Mouse (Mus musculus) frontal cortex, postnatal 36 days (tissue): Measurements from ENCODE around the gene Cd37.
"Not testable (repeated sequence)": the region's sequence is repeated elsewhere in the genome, so short reads cannot be mapped to it uniquely, and the experiment has no call there.

ENCODE experiments used
- DNase-seq, 2 experiments: peaks; one replicate each; pipeline ENCODE4 v3.0.0; 2022; ENCODE audit warnings: low spot score in 2 of 2

The Cd37 gene

DNA sequence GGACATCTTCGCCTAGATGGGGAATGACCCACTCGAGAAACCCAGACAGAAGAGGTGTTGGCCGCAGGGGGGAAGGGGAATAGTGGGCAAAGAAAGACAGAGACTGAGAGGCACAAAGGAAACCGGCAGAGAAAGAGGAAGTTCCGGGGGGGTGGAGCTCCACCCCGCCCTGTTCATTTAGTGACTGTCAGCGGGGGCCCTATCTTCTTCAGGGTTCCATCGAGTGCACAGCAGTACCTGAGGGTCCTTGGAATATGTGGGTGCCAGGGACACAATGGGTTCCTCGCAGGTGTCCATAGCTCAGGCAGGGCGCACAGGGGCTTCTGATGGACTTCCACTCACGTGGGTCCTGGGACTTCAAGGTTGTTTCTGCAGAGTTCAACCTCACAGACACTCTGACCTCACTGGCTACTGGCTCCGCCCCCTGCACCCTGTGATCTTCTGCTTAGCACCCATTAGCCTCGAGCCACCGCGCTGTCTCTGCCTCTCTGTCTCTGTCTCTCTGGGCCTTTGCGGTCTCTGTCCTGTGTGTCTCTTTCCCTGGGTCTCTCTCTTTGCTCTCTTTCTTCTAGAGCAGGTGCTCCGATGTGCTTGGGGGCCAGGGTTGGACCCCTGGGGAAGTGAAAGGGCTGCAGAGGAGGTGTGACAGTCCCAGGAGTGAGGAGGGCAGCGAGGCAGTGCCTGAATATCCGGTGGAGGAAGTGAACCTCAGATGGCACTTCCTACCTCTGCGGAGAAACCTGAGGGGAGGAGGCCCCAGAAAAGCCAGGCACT is at the start of gene Cd37:
Cd37 (minus strand) TSS at position 393 of the 774 bp plus-strand sequence.
- DNase-seq = no peak

DNA sequence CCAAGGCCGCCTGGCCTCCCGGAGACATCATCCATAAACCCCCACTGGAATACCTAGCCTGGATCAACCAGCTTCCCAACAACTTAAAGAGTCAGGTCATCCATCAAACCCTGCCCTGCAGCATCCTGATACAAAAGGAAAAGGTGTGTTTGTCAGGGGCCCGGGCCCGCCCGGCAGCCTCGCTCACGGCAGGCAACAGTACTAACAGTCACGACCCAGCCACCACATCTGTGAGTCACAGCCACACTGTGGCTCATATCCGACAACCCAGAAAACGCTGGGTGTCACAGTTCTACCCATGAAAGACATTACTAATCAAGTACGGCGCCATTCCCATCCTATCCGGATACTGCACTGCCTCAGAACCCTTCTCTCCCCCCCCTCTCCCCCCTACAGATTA is 47.6 kb upstream of the Cd37 start:
- no peak for DNase-seq

DNA sequence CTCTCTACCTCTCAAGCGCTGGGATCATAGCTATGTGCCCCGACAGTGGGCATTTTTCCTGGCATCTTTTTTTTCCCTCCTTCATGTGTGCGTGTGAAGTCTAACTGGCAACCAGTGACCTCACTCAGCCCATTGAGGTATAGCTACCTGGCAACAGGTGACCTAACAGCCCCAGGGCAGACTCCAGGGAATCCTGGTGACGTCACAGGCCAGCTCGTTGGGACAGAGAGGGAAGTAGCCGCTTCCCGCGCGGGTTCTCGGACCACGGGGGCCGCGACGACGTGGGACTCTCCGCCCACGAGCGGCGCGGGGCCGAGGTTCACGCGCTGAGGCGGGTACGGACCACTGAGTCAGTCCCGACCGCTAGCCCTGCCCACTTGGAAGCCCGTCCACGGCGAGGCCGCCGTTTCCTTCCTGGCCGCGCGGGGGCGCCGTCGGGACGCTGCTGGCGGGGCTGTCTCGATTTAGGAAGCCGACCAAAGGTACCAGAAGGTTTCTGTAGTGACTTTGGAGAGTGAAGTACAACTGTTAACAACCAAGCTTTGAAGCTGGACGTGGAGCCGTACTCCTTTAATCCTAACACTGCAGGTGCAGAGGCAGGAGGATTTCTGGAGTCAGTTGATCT is 38.3 kb upstream of the Cd37 start, which contains the start of gene Slc6a21:
Slc6a21 (plus strand) TSS at position 378 of the 625 bp plus-strand sequence.
- DNase-seq = peak; percentile 73 to 79

DNA sequence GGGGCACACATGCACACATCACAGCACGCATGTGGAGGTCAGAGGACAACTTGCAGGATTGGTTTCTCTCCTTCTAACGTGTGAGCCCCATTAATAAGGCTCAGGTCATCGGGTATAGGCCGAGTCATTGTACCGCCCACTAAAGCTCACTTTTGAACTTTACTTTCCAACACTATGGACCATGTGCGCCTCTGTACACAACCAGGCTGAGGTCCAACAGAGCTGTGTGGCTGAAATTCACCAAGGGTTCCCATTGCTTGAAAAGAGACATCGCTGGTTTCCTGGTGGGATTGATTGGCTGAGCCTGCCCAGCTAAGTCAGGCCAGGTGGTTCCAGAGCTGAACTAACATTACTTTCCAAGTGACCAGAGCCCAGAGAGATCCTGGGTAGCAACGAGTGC is 34.8 kb upstream of the Cd37 start:
- DNase-seq = no peak

DNA sequence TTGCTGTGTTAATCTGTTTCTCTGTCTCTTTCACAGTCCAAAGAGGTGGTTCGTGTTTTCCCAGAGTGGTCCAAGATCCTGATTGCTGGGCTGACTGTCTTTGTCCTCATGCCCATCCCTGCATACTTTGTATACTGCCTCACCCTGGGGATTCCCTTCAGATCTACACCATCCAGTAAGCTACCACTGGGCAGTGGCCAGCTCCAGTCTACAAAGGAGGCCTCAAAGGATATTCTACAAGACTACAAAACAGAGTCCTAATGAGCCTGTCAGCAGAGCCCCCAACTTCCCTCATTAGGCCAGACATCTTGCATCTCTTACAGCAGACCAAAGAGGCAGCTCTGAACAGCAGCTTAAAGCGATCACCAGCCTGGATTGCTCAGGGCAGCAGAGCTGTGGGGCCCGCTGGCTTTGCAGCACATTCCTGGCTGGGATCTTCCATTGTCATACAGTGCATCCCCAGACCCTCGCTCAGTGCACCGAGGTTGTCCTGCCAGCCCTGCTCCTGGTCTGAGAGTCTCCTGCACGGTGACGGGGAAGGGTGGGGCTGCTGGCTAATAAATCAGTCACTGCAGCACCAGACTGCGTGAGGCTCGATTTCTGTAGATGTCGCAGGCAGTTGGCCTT is 34.0 kb upstream of the Cd37 start:
- no peak for DNase-seq

DNA sequence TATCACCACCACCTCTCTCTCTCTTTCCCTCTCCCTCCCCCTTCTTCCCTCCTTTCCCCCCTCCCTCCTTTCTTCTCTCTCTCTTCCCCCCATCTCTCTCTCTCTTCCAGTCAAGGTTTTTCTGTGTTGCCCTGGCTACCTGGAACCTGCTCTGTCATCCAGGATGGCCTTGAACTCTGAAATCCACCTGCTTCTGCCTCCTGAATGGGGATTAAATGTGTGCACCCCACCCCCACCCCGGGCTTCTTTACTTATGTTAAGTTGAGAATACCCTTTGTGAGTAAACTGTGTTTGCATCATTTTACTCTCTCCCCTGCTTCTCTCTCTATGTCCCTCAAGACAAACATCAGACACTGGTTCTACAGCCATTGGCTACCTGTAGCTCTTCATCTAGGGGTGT is 26.6 kb upstream of the Cd37 start:
- no peak for DNase-seq

DNA sequence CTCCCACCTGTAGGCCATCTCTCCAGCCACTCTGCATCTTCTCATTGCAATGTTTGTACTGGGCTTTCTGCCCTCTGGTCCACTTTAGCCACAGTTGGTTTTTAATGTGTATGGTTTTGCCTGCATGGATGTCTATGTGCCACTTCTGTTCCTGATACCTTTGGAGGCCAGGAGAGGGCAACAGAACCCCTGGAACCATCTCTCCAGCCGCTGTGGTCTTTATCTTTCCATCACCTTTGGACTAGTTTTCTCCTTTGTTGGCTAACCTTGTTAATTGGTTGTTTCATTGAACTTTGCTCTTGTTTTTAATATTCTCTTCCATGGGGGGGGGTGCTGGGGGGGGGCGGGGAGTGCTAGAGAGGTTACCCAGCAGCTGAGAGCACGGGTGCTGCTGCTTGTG is 25.4 kb upstream of the Cd37 start:
- no peak for DNase-seq

DNA sequence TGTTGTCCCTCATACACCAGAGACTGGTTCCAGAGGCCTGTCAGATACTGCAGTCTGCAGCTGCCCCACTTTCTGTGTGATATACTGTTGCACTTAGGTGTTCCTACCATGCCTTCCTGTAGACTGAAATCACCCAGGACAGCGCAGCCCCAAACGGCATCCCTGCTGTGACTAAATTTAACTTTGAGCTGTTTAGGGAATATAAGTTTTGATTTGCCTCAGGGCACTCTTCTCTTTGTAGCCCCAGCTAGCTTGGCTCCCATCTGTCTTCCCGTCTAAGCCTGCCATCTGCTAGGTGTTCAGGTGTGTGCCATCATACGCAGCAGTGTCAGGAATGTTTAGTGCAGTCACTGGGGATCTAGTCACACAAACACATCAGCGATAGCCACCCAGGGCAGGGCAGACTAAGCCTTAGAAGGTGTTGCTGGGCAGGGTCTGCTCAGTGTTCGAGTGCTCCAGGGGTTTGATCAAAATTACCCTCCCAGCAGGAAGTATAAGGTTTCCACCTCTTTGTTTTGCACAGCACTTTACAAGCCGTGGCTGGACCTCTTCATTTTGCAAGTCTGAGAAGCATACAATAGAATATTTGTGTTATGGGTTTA is 24.2 kb upstream of the Cd37 start:
- no peak for DNase-seq

DNA sequence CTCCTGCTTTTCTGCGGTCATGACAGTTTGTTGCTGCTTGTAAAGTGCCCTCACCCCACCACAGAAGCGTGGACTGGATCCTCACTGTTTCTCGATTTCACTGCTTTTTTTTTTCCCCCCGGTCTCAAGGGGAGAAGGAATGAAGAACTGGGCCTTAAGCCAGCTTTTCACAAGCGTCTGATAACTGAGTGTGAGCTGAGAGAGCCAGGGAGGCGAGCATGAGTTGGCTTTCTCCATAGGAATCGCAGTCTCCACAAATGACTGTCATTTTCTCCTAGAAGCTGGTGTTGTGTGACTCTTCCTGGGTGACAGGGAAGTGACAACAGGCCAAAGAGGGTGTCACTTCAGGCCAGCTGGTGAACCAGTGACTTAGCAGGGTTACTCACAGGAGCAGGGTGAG is 23.4 kb upstream of the Cd37 start:
- no peak for DNase-seq

DNA sequence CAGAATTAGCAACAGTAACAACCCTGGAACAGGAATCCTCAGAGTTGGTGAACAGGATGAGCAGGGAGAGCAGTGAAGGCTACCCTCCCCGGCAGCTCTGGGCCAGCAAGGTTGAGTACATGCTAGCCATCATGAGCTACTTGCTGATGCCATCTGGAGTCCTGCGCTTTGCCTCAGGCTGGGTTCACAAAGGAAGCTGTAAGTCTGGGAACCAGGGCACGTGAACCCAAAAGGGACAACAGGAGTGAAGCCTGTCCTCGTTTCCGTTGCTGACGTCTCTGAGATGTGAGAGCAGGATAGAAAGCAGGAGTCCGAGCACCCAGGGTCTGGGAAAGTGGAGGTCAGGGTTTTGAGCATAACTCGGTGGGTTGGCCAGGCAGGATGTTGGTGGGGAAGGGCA is 20.4 kb upstream of the Cd37 start:
- no peak for DNase-seq

DNA sequence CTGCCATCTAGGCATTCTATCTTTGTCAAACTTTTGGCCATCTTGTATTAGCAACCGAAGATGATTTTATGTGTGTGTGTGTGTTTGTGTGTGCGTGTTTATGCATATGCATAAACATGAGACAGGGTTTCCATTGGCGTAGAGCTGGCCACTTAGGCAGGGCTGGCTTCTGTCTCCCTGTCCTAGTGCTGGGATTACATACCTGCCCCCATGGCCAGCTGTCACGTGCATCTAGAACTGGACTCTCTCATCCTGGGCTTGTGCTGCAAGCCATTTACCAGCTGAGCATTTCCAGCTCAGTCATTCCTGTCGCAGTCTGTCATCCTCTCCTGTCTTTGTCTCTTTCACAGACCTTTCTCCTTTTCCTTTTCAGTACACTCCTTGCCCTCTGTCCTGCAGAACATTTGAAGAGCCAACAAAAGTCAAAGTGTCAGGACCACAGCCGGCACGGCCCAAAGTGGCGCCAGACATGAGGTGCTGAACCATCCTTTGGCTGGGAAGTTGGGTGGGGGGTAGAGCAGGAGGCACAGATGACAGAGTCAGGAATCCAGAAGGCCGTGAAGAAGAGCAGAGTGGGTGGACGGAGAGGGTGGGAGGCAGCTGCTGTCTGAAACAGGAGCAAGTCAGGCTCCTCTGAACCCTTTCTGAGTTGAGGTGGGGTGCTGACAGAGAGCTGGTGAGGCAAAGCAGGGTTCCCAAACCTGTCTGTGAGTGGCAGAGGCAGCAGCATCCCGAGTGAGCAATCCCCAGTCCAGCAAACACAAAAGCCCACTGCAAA is 18.3 kb upstream of the Cd37 start:
- DNase-seq = peak; percentile 55 to 62

DNA sequence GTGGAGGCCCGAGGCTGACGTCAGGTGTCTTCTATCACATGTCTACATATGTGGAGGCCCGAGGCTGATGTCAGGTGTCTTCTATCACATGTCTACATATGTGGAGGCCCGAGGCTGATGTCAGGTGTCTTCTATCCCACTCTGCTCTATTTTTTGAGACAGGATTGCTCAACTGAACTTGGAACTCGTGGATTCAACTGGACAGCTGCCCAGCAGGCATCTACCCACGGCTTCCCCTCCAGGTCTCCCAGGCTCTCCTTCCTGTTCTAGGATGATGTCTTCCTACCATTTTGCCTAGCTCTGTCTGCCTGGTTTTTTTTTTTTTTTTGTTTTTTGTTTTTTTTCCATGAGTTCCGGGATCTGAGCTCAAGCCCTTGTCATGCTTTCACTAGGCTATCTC is 16.9 kb upstream of the Cd37 start:
- not testable (repeated sequence) for DNase-seq

DNA sequence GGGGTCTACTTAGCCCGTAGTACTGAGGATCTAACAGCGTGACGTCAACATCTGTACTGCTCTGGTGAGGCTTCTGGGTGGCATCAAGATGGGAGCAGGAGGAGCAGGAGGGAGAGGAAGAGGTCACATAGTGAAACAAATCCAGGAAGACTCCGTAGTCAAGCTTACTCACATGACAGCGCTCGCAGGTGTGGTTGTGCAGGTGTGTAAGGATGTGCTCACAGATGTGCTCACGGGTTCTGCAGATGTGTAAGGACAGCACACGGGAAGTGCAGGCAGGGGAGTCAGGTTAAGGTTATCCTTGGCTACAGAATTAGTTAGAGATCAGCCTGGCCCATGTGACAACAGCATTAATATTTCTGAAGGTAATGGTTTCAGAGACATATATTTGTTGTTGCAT is 14.9 kb upstream of the Cd37 start:
- DNase-seq = no peak

DNA sequence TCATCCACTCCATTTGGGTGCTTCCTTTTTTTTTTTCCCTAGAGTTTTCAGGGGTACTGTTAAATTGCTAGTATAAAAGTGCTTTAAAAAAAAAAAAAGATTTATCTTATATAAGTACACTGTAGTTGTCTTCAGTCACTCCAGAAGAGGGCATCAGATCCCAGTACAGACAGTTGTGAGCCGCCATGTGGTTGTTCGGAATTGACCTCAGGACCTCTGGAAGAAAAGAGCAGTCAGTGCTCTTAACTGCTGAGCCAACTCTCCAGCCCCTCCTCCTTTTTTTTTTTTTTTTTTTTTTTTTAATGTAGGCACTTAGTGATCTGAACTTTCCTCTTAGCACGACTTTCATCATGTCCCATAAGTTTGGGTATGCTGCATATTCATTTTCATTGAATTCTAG is 8.8 kb upstream of the Cd37 start:
- no peak for DNase-seq

DNA sequence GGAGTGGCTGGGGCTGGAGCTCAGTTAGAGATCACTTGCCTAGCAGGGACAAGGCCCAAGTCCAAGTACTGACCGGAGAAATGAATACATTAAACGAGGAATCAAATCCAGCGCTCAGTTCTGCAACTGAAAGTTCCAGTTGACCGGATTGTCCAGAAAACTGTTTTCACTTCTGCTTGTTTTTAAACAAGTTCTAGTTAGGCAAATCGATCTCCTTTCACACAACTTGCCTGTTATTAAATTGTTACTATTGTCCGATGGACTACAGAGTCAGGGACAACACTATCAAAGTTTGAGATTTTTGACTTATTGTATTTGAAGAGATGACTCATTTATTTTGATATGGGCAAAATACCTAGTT is 2.5 kb upstream of the Cd37 start:
- no peak for DNase-seq

DNA sequence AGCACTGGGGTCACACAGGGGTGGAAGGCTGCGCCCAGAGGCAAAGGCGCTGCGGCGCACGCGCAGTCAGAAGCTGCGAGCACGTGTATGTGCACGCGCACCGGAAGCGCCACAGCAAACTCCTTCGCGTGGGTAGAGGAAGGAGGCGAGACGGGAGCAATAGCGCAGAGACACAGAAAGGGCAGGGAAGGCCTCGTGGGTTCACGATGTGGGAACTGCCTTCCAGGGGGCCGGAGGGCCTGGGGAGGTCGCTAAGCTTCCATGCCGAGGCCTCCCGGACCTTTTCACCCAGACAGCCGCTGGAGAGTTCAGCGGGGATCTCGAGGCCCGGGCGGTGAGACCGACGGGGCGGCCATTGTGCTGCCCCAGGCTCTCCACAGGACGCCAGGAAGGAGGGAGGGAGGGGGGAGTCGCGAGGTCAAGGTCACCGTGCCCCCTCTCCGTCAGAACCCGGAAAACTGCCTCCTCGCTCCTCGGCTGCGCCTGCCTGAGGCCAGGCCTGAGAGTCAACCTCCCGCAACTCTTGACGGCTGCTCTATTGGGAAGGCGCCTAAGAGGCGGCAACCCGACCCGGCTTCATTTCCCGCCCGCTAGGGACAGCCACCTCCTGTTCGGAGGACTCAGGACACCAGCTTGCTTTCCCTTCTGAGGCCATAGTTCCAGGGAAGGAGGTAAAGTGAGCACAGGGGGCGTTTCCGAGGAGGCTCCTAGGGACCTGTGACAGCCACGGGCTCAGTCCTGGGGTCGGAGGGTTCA is 1.9 kb upstream of the Cd37 start, which contains the start of gene Slc6a16:
Slc6a16 (plus strand) TSS at position 453 of the 756 bp plus-strand sequence.
- DNase-seq = peak; percentile 47 to 54

DNA sequence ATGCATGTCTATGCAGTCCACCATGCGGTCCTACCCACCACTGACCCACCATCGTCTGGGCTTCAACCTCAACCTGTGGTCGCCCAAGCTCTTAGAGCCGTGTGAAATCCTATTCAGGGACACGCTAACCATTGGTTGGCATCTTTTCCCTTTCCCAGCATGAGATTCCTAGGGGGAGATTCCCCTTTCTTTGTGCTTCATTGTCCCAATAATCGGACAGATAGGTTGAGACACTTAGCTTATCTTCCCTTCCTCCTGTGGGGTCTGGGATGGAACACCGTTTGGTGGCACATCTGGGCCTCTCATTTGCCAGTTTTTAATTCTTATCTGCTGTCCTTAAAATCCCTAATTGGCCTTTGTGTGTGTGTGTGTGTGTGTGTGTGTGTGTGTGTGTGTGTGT is 1.2 kb upstream of the Cd37 start:
- no peak for DNase-seq

DNA sequence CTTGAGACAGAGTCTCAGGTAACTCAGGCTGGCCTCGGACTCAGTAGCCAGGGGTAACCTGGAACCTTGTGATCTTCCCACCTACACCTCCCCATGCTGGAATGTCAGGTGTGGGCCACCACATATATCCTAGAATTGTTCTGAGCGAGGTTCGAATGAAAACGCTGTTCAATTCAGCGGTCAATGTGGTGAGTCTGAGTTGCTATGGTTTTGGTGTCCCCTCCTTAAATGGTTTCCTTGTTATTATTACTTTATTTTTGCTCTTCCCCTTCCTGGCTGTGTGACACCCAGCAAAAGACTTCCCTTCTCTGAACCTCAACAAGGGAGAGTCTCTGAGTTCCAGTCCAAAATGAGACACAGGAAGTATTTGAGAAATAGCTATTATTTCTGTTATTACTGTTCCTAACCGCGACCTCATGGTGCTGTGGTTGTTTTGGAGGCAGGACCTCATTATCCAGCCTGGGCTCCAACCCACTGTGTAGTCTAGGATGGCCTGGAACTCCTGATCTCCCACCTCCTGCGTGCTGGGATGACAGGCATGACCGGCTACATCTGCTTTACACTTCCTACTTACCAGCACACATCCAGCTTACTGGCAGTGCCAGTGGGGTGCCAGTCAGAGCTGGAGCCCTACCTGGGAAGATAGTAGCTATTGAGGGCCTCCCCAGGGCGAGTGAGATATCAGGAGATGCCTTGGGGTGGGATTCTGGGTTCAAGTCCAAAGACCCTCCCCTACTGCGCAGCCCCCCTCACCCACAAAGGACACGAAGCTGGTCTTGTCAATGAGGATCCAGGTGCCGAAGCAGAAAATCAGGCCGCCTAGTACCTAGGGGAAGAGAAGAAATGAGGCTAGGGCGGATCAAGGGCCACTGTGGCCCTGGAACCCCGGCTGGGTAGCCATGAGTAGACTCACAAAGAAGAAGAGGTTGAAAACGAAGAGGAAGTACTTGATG is 892 bp downstream of the Cd37 start:
- DNase-seq = no peak

DNA sequence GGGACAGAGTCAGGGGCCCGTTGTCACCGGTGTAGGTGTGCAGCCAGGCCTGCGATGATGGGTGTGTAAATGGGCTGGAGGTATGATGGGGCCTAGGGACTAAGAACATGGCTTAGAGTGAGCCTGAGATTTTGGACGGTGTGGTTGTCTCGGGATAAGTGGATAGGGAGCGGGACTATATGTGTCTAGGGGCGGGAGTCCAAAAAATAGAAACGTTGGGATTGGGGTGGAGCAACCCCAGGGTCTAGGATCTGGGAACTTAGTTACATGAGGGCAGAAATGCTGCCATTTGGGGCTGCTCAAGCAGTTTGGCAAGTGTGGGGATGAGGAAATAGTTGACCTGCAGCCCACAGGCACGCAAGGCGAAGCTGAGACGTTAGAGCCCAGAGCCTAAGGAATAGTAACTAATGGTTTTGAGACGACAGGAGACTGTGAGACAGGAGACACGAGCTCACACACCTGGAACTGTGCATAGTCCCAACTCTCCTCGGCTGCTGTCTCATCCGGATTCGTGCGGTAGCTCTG is 3.2 kb downstream of the Cd37 start:
- no peak for DNase-seq
